Mouse (Mus musculus) embryo, embryonic 11 days (tissue): ENCODE data around the gene Gcnt1.

Experiments used
- DNase-seq: peaks from one replicate; pipeline ENCODE4 v3.0.0-alpha.2; 2015

Gcnt1 gene

DNA sequence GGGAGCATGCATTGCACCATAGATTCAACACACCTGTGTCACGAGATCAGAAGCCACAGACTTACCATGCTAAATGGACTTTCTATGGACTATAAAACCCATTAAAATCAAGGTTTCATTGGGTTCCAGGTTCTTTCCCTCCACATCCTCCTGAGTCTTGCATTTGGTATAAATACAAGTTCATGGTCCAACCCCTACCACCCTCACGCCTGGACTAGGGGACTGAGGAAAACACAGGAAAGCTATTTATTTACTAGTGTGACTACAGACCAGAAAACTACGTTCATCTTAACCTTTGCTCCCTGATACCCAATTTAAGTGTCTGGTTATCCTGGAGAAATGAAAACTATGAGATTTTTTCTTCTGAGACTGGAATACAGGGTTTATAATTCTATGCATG, at the start of gene Gcnt1:
Gene Gcnt1 (minus strand): TSS at position 144 of the 400 bp plus-strand sequence.
- DNase-seq, result no peak

DNA sequence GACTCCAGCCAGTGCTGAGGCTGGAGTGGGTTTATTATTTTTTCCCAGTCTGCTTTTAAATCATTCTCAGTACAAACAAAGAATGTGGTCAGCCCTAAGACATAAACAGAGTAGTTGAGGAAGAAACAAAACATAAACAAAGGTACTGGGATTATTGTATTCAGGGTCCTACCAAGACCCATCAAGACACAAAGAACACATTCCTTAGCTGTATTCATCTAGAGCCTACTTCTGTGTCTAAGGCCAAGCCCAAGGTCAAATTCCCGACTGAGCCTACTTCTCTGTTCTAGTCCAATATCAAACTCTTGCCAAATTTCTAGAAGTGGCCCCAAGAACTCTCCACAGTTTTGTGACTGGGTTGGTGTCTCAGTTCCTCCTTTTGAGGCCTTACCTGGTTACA, 45.2 kb upstream of the Gcnt1 start:
- no peak for DNase-seq

DNA sequence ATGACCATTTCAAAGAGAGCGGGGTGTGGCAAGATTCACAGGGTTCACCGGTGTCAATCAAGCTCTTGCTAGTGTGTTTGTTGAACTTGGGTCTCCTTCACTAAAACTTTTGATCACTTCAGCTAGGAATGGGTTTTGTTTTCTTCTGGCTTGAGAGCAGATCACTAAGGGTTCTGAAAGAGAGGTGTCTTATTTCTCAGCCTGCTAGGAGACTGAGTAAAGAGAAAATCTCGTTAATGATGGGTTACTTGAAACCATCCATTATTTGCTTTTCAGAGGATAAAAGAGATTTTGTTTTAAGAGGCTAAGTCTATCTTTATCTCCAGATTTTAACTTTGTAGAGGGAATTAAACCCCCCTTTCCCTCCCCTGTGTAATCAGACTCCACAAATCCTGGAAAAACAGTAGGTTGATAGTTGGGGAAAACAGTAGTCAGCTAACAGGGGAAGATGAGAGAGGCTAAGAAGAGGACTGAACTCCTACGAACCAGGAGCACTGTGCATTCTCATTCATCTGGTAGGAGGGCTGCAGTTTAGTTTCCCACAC, 40.3 kb upstream of the Gcnt1 start:
- no peak for DNase-seq

DNA sequence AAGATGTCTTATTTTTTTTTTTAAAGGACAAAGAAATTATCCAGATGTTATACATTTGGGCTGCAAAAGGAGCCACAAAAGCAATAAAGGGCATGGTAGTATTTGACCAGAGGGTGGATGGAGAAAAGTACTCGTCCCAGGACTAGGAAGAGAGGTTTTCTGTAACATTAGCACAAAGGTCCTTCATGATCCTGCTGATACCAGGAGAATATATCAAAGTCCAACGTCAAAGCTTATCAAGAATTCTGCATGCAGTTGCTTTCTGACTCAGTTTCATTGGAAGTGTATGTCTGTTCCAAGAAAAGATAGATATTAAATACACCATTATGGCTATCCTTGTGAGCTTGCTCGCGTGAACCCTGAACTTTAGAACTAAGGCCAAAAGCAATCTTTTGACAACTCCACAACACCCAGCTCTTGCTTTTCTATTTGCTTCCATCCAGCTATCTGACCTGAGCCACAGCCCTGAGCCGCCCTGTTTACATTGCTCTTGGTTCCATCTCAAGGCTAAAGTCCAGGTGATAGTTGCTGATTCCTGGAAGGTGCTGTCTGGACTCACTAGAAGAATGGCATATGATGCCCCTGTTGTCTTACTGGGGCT, 37.9 kb upstream of the Gcnt1 start:
- no peak for DNase-seq

DNA sequence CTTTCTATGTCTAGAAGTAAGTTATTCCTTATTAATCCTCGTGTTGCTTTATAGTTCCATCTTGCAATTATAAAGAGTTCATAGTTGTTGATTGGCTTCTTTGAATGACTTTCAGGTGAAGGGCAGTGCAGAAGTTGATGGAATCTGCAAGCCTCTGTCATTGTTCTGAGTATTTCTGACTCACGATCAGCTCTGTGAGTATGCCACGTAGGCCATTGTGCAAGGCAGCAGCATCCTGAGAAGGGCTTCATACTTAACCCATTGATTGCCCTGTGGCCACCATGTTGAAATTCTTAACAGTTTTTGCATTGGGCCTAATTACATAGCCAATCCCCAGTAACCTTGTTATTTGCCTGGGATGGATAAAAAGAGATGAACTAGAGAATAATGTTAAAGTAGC, 36.7 kb upstream of the Gcnt1 start:
- DNase-seq, result no peak

DNA sequence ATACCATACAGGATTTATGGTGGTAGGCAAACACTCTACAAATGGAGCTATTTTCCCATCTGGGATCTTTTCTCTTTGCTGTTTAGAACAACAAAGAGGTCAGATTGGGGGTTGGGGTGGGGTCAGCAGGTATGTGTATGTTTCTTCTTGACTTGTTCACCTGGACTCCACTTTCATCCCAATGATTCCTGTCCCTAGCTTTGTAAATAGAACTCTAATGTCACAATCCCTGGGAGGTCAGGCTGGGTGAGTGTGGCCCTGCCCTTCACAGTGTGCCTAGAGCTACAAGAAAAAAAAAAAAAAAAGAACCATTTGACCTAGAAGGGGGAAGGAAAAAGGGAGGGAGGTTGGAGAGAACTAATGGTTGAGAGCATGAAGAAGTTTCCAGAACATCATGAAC, 35.9 kb upstream of the Gcnt1 start:
- DNase-seq, result no peak

DNA sequence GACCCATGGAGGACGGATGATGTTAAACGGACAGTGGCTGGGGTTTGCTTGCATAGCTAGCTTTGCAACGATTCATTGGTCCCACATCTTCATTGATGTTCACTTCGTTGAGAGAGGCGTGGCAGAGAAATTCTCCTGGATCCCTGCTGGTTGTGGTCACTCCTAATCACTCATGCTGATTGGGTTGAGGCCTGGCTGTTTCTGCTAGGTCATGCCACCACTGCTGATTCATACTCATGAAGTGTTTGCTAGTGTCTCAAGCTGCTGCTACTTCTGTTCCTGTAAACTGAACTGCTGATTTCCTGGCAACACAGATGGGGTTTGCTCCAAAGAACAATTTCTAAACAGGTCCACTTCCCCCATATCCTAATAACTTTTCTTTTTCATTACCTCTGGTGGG, 34.2 kb upstream of the Gcnt1 start:
- no peak for DNase-seq

DNA sequence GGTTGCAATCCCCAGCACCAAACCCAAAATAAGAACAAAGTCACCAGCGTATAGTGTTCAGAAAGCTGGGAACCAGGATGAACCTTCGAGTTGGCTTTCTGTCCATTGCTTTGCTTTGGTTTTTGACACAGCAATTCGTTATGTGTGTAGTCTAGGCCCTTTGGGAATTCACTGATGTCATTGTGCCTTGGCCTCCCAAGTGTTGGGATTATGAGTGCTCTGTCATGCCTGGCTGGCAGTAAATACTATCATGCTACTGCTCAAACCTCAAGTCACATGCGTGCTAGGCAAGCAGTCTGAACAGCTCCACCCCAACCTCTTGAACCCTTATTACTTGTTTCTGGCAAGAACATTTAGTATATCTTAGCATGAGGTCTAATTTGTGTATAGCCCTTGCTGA, 30.5 kb upstream of the Gcnt1 start:
- no peak for DNase-seq

DNA sequence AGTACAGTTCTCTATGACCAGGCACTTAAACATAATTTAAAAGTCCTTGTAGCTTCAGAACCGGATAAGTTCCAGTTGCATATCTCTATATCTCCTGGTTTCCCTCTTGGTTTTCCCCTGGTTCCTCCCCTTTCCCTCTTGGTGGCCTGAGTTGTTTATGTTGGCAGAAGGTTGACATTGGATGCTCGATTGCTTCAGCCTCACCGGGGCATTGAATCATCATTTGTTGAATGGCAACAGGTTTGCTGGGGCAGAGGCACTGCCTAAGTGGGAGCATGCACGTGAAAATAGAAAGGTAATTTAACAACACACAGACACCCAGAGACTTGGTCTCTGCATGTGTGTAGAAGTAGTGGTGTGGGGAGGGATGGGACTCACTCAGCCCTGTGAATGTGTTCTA, 27.9 kb upstream of the Gcnt1 start:
- no peak for DNase-seq

DNA sequence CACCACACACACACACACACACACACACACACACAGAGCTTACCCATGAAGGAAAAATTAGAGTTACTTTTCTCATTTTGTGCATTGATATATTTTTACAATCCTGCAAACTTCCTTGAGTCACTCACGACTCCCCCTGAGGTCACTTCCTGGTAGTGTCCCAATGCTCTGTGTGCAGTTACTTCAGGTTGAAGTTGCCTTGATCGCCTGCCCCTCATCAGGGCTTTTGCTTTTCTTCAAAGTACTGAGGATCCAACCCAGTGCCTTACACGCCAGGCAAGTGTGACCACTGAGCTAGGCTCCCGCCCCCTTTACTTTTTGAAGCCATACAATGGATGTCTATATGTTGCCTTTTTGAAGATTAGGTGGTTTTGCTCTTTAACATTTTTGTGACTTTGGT, 27.3 kb upstream of the Gcnt1 start:
- no peak for DNase-seq

DNA sequence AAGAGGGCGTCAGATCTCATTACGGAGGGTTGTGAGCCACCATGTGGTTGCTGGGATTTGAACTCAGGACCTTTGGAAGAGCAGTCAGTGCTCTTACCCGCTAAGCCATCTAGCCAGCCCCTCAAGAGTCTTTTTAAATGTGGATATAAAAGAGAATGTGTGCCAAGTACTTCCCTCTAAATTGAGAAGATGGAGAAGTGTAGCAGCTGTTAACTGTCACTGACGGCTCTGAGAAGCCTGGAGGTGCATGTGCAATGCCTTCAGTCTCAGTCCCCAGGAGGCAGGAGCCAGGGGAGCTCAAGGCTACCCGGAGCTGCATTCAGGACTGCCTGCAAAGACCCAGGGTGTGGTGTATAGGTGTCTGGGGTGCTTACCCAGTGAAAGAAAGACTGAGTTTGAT, 25.3 kb upstream of the Gcnt1 start:
- no peak for DNase-seq

DNA sequence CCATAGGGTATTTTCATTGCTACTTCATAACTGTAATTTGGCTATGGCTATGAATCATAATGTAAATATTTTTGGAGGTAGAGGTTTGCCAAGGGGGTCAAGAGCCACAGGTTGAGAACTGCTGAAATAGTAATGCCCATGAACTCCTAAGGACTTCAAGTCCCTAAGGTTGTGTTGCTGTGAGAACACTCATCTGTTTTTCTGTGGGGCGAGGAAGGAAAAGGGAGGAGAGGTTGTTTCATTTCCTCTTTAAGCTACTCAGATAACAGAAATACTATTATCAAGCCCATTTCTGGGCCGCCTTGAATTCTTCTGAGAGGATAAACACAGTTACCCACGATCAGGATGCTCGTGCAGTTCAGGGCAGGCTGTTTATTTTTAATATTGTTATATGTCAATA, 24.2 kb upstream of the Gcnt1 start:
- DNase-seq, result no peak

DNA sequence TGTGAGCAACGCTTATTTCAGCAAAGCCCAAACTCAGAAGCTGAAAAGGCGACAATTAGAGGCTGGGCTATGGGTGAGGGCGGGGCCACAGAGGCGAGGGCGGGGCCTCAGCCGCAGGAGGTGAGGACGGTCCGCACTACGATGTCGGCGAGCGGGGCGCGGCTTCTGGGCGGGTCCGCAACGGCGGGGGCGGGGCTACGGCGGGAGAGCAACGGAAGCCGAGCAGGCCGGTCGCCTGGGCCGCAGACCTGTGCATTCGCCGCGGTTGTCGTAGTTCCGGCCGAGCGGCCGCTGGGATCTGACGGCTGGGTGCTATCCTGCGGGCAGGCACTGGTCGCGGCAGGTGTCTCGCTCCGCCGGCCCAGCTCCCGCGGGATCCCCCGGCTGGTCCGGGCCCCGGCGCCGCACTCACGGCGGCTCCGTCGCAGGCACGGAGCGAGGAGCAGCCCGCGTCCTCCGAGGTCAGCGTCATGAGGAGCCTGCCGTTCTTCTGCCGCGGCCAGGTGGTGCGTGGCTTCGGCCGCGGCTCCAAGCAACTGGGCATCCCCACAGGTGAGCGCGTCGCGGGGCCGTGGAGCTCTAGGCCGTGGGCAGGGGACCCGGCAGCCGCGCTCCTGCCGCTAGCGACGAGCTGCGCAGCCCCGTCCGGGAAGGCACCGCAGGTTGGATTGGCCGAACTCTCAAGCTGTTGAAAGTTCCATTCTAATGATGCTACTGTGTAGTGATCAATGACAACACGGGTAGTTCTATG, 21.4 kb upstream of the Gcnt1 start, which contains the start of gene Rfk:
Gene Rfk (plus strand): TSS at position 203 of the 751 bp plus-strand sequence.
- peak; percentile 95 for DNase-seq

DNA sequence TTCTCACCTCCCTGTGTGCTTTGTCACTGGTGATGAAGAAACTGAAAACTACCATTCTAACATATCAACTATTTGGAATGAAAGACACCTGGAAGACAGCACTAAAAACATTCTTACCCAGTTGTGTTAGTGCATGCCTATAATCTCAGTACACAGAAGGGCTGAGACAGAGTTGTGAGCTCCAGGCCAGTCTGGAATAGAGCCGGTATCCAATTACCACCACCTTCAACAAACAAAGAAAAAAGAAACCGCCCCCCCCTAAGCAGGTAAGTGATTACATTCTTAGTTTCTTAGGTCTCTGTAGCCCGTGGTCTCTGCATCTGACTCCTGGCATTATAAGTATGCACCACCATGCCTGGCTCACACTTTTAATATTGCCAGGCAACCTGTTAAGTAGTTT, 20.2 kb upstream of the Gcnt1 start:
- no peak for DNase-seq

DNA sequence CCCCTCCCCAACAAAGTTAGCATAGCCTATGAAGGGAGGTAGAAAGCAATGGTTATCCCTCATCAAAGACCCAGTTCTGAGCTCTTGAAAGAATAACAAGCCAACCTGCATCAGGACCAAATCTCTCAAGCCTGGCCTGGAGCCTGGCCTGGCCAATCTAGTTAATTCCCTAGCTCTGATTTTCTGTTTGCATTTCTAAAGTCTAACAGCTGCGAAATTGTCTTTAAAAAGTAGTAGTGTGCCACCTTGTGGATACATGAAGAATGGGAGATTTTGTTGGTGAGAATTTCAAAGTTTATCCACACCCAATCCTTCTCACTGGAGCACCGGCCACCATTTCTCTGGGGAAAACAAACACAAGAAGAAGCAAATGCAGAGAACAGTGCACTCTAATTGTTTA, 15.8 kb upstream of the Gcnt1 start:
- DNase-seq, result peak; percentile 69

DNA sequence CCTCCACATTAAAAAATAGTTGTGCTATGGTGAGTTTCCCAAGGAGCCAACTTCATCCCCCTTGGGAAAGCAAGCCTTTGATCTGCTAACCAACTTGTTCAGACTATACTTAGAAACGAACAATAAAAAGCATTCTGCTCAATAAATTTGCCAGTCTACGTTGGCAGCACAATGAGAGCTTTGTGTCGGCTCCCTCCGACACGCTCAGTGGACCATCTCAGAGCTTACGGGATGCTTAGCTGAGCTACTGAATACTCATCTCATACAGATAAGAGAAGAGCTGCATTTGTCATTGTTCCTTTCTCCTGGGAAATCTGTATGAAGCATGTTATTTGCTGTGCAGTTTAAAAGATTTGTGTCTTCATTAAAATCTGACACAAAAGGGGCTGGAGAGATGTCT, 13.8 kb upstream of the Gcnt1 start:
- DNase-seq, result peak; percentile 32

DNA sequence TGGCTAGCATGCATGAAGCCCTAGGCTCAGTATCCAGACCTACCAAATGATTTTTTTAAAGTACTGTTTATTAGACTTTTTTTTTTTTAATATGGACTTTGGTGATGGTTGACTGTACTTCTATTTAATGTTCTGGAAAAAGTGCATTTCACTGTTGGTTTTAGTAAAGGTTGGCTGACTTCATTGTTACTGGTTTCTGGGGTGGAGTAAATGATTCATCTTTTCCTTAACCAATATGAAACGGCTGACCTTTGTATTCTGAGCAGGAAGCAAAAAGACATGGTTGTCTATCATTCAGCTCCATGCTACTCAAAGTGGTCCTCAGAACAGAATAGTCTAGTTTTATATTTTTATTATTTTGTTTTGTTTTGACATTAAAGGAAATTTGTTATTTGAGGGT, 12.8 kb upstream of the Gcnt1 start:
- DNase-seq, result no peak

DNA sequence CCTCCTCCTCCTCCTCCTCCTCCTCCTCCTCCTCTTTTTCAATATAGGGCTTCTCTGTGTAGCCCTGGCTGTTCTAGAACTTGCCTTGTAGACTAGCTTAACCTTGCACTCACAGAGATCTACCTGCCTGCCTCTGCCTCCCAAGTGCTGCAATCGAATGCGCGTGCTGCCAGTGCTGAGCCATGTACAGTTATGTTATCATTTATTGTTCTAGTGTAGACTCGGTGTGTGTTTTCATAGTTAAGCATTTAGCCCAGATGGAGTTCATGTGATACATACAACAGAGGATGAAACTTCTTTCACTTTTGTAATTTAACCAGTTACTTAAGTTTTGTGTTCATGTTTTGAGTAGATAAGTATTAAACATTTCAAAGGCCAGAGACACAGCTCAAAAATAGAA, 12.4 kb upstream of the Gcnt1 start:
- no peak for DNase-seq

DNA sequence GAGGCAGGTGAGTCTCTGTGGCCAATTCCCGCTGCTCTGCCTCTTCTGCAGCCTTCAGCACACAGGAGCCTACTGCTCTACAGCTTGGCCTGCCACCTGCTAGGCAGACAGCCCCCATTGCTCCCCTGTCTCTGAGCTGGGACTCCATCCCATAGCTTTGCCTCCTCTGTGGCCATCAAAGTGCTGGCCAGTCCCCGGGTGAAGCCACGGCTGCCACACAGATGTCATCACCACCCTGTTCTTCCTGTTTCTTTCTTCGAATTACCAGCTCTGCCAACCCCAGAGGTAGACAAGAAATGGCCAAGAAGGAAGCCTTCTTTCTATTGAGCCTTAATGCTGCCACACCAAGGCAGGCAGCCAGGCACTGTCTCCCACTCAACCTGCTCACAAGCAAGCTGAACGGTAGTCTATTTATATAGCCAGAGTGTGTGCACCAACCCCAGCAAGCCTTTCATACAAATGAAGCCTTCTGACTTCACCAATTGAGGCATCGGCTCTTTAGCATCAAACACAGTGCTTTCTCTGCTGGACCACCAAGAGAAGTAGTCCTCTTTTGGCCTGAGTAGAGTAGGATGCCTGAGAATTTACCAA, 10.3 kb upstream of the Gcnt1 start:
- no peak for DNase-seq

DNA sequence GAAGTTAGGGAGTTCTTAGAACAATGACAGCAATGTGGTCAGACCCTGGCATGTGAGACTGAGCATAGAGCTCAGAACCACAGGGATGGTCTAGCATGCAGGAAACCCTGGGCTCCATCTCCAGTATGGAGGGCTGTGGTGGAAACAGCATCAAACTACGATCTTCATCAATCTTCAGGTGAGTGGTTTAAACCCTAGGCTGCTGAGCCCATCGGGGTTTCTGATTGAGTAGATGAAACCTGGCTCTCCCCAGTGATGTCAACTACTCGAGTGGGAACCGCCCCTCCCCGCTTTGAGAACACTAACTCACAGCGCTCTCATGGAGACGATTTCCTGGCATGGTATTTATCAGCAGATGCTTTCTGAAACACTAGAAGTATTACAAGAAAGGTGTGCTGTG, 7.9 kb upstream of the Gcnt1 start:
- no peak for DNase-seq

DNA sequence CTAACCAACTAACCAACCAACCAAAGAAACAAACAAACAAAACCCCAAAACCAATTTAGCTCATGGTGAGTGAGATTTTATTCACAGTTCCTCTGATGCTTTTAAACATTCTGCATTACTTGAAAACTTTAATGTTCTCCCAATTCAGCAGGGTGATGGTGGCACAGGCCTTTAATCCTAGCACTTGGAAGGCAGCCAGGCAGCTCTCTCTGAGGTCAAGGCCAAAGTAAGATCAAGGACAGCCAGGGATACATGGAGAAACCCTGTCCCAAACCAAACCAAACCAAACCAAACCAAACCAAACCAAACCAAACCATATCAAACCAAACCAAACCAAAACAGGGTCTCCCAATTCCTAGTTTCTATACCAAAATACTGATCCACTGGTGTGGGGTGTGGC, 6.2 kb upstream of the Gcnt1 start:
- DNase-seq, result no peak

DNA sequence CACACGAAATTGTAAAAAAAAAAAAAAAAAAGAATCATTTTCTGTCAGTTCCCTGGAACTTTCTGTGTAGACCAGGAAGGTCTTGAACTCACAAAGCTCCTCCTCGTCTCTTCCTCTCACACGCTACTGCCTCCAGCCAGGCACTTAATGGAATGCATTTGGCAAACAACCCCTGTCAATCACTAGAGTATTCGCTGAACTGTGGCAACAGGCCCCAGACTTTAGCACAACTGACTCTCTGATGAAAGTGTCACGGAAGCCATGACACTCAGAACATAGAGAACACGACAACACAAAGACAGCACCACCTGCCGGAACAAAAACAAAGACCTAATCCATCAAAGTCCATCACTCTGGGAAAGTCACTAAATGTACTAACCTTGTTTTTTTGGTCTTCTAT, 3.1 kb downstream of the Gcnt1 start:
- no peak for DNase-seq

DNA sequence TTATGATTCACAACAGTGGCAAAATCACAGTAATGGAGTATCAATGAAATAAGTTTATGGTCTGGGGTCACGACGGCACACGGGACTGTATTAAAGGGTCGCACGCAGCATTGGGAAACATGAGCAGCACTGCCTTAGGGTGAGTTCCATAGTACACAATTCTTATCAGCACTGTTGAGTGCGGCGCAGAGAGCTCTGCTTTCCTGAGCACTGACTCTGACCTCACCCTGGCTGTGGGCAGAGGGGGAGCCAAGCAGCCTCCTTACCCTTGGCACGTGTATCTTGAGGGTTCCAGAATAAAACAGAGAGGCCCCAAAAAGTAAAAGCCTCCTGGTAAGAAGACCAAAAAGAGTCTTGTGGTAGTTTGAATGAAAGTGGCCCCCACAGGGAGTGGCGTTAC, 4.1 kb downstream of the Gcnt1 start:
- DNase-seq, result no peak

DNA sequence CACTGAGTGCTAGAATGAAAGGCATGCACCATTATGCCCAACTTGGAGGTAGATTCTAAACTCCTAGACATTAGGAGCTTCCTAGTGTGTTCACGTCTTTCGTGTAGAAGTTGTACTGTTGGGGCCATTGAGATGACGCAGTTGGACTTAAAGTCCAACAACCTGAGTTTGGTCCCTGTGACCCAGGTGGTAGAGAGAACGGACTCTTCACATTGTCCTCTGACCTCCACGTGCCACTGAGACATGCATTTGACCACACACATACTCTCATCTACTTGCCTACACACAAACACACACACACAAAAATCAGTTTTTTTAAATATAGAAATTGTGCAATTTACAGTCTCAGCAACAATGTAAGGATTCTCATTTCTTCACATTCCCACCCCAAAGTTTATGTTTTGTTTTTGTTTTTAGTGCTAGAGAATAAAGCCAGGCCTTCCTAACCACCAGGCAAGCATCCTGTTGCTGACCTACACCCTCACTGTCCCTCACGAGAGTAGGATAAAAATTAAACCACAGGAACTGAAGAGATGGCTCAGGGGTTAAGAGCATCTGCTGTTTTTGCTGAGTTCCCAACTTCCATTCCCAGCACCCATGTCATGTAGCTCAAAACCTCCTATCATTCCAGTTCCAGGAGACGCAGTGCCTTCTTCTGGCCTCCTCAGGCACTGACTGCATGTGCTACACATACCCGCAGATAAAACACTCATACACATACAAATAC, 6.1 kb downstream of the Gcnt1 start:
- DNase-seq, result no peak
